Mouse (Mus musculus) liver, embryonic 14.5 days (tissue): ENCODE results near the gene Gpatch3. TPM values are rescaled to one million over a fixed set of nuclear protein-coding genes. Genes with fewer than 3 reads are reported as not detected.

Experiments
- ATAC-seq: fragments of 200-750 bp; cut with Nextera tagmentation; 2 replicates; pipeline ENCODE4 v1.8.0; 2017; ENCODE audit warnings: moderate number of reproducible peaks, mild to moderate bottlenecking, moderate library complexity; ENCODE audit not compliant: insufficient read depth
- DNase-seq, 3 experiments: peaks; one replicate each; pipeline ENCODE4 v3.0.0-alpha.2; 2012 to 2013; ENCODE audit warnings: low read depth in 3 of 3, low spot score in 3 of 3
- H3K27ac ChIP-seq: fragments of 300-500 bp; sonication (generic); 2 replicates; pipeline ENCODE4 v1.5.1; 2014; ENCODE audit warnings: moderate library complexity, mild to moderate bottlenecking, control low read depth, inconsistent platforms
- H3K27me3 ChIP-seq: fragments of 300-500 bp; sonication (generic); 2 replicates; pipeline ENCODE4 v1.6.1; 2014; ENCODE audit warnings: mild to moderate bottlenecking, low read length, moderate library complexity; ENCODE audit not compliant: control insufficient read depth, insufficient read depth
- H3K36me3 ChIP-seq: fragments of 300-500 bp; sonication (generic); replicated peaks from 2 replicates; pipeline ENCODE4 v1.6.1; 2014; ENCODE audit warnings: low read depth; ENCODE audit not compliant: control insufficient read depth, insufficient read depth
- H3K4me1 ChIP-seq, 2 experiments: fragments of 200-500 bp in 1 of 2; fragments of 300-500 bp in 1 of 2; sonication (generic) in 1 of 2; replicated peaks; 2 replicates each; pipeline ENCODE4 v1.6.1; 2012 to 2014; ENCODE audit warnings: antibody characterized with exemption in 1 of 2, inconsistent platforms in 1 of 2, low read length in 1 of 2; ENCODE audit not compliant: control insufficient read depth in 2 of 2, insufficient read depth in 2 of 2
- H3K4me2 ChIP-seq: fragments of 300-500 bp; sonication (generic); 2 replicates; pipeline ENCODE4 v1.6.1; 2014; ENCODE audit warnings: low read depth, mild to moderate bottlenecking, control low read depth, moderate library complexity
- H3K4me3 ChIP-seq, 2 experiments: fragments of 200-500 bp in 1 of 2; fragments of 300-500 bp in 1 of 2; sonication (generic) in 1 of 2; 2 replicates each; pipeline ENCODE4 v1.5.1; 2012 to 2014; ENCODE audit warnings: low read depth in 2 of 2, low read length in 2 of 2, mild to moderate bottlenecking in 2 of 2, control low read depth in 1 of 2, inconsistent platforms in 1 of 2, moderate library complexity in 1 of 2; ENCODE audit not compliant: insufficient read depth in 1 of 2
- H3K9ac ChIP-seq: fragments of 300-500 bp; sonication (generic); replicated peaks from 2 replicates; pipeline ENCODE4 v1.6.1; 2014; ENCODE audit warnings: mild to moderate bottlenecking, control low read depth, moderate library complexity
- H3K9me3 ChIP-seq: fragments of 300-500 bp; sonication (generic); 2 replicates; pipeline ENCODE4 v1.6.1; 2016; ENCODE audit warnings: low read length, mixed read lengths; ENCODE audit not compliant: control insufficient read depth
- CTCF ChIP-seq: IDR thresholded peaks from 2 replicates; pipeline ENCODE4 v1.5.1; 2016; ENCODE audit warnings: antibody characterized with exemption, low read depth, control low read depth
- EP300 ChIP-seq: IDR thresholded peaks from 2 replicates; pipeline ENCODE4 v1.6.1; 2016; ENCODE audit warnings: antibody characterized with exemption, low read depth
- WGBS: fragments of 180-500 bp; shearing (Covaris S2); extraction: QIAGEN DNeasy Blood & Tissue Kit; methylation state at CpG from one replicate; pipeline ENCODE4 v1.1.7; 2014; ENCODE audit not compliant: insufficient replicate concordance; 5-methylcytosine and 5-hydroxymethylcytosine counted together
- microRNA-seq: library from miRNA; unstranded; fragments of <30 nt; microRNA quantifications from one replicate; pipeline ENCODE4, GENCODE M21; 2016
- polyA plus RNA-seq, 2 experiments: library from polyadenylated mRNA; depleted of rRNA in 1 of 2; stranded (reverse) in 1 of 2; unstranded in 1 of 2; fragments of >200 nt; fragmentation: Nextera tagmentation in 1 of 2; extraction: Ambion mirVana in 1 of 2; gene quantifications; 2 replicates each; pipeline versions ENCODE4 v1.2.1 to v1.2.3; 2012 to 2014

Gene Gpatch3
- polyA plus RNA-seq, 2 experiments = 3.1 TPM

DNA sequence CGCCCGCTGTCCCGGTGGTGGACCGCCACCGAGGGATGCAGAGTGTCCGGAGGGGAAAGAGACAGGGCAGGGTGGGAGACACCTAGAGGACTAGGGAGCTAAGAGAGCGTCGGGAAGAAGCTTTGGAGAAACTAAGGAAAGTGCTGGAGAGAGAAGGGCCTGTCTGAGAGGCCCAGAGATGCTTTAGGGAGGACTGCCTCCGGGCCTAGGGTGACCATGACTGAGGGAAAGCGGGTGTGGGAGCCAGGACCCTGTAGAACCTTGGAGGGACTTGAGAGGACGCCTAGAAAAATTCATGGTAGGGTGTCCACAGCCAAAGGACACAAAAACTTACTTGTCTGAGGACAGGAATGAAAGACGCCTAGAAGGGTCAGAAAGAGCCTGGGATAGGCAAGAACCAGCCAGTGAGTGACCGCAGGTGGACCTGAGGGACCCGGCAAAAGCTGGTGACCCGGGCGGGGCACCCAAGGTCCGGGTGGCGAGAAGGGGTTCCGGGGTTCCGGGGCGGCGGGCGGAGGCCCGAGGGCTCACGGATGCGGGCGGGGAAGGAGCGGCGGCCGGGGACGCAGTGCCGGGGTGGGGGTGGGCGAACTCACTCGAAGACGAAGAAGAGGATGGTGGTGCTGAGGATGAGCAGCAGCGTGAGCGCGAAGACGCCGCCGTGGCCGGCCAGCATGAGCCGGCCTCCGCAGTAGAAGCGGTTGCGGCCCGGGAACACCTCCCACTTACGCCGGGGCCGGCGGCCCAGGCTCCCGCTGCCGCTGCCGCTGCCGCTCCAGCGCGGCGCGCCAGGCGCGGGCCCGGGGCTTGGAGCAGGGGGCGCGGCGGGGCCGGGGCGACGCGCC lies 58.2 kb downstream of the Gpatch3 start:
- peak overlapping the region; percentile 95 for H3K4me2 ChIP-seq
- no peak overlapping the region for H3K27ac ChIP-seq
- DNase-seq = no peak
- no peaks in the 10 kb centered on the region for H3K27me3 ChIP-seq
- peak overlapping the region; percentile 79 for H3K9ac ChIP-seq
- TF ChIP-seq CTCF (no peak), EP300 (no peak)
- H3K4me1 ChIP-seq = peaks cover 7 to 16% of the 10 kb centered on the region in 2 experiments
- peak overlapping the region; percentile 69 to 87 for H3K4me3 ChIP-seq
- WGBS = 3% methylated on average over 60 of the region's 69 CpGs
- ATAC-seq = peak; percentile 76
- no peaks in the 10 kb centered on the region for H3K9me3 ChIP-seq
- no peaks in the 10 kb centered on the region for H3K36me3 ChIP-seq

DNA sequence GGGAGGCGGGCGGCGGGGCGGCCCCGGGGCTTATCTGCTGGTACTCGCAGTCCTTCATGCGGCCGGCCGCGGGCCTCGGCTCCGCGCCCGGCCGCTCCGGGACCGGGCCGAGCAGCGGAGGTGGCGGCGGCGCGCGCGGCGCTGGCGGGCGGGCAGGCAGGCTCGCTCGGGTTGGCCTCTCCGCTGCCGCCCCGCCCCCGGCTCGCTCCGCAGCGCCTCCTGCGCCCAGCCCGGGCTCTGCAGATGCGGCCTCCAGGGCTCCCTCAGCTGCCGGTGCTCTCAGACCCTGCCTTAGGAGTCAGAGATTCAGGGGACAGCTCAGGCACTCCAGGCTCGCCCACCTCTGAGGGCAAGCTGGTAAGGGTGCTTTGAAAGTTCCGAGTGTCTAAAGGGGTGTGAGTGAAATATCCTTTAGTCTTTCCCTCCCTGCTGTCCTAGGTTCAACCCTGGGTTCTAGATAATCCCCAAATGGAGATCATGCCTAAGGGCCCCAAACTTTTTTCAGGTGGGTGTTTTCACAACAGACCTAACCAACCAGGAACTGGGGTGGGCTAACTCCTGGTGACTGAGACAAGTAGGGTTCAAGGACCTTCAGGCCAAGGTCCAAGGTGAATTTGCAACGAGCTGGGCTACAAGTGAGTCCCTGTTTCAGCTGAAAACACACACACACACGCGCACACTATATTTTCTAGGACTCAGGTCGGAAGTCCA lies 58.9 kb downstream of the Gpatch3 start:
- H3K4me1 ChIP-seq = peaks cover 7 to 16% of the 10 kb centered on the region in 2 experiments
- H3K4me3 ChIP-seq = peak overlapping the region; percentile 69 to 87
- no peak overlapping the region for H3K27ac ChIP-seq
- TF ChIP-seq EP300 (no peak), CTCF (peak; percentile 79)
- 9% methylated on average over 36 of the region's 47 CpGs for WGBS
- H3K9ac ChIP-seq = peak overlapping the region; percentile 79
- H3K36me3 ChIP-seq = no peaks in the 10 kb centered on the region
- no peaks in the 10 kb centered on the region for H3K9me3 ChIP-seq
- ATAC-seq = peak; percentile 82
- DNase-seq = peak; percentile 49 to 62 (median 55)
- H3K27me3 ChIP-seq = no peaks in the 10 kb centered on the region
- H3K4me2 ChIP-seq = peak overlapping the region; percentile 95

Small RNA genes within 50 kb of the gene (microRNA-seq; reads per million reads assigned to microRNA genes)
- gene Gm23158 = not detected

Other genes starting within 250 kb of the Gpatch3 start
- 6.4 and 7.0 TPM in 2 replicates for gene Wdtc1, start 221.3 kb upstream of the Gpatch3 start, polyA plus RNA-seq (2012; rRNA removed)
- 7.3 and 9.1 TPM in 2 replicates for gene Wdtc1, start 221.3 kb upstream of the Gpatch3 start, polyA plus RNA-seq (2014; fragmentation: Nextera tagmentation; extraction: Ambion mirVana)
- 6.7 and 7.6 TPM in 2 replicates for gene Slc9a1, start 205.0 kb upstream of the Gpatch3 start, polyA plus RNA-seq (2012; rRNA removed)
- 2.1 and 2.3 TPM in 2 replicates for gene Slc9a1, start 205.0 kb upstream of the Gpatch3 start, polyA plus RNA-seq (2014; fragmentation: Nextera tagmentation; extraction: Ambion mirVana)
- 0.02 and 0.05 TPM in 2 replicates for gene Tent5b, start 94.6 kb upstream of the Gpatch3 start, polyA plus RNA-seq (2012; rRNA removed)
- not detected in 2 replicates for gene Tent5b, start 94.6 kb upstream of the Gpatch3 start, polyA plus RNA-seq (2014; fragmentation: Nextera tagmentation; extraction: Ambion mirVana)
- 0.04 TPM in 1 of 2 replicates, not detected in the other for gene Trnp1, start 76.2 kb upstream of the Gpatch3 start, polyA plus RNA-seq (2012; rRNA removed)
- not detected in 2 replicates for gene Trnp1, start 76.2 kb upstream of the Gpatch3 start, polyA plus RNA-seq (2014; fragmentation: Nextera tagmentation; extraction: Ambion mirVana)
- gene Kdf1, start 55.8 kb upstream of the Gpatch3 start, polyA plus RNA-seq (2012; rRNA removed) = 0.18 and 0.43 TPM in 2 replicates
- 0.48 and 0.53 TPM in 2 replicates for gene Kdf1, start 55.8 kb upstream of the Gpatch3 start, polyA plus RNA-seq (2014; fragmentation: Nextera tagmentation; extraction: Ambion mirVana)
- gene Nudc, start 28.7 kb upstream of the Gpatch3 start, polyA plus RNA-seq (2012; rRNA removed) = 64.5 and 124 TPM in 2 replicates
- gene Nudc, start 28.7 kb upstream of the Gpatch3 start, polyA plus RNA-seq (2014; fragmentation: Nextera tagmentation; extraction: Ambion mirVana) = 88.2 and 101 TPM in 2 replicates
- 0.38 and 0.48 TPM in 2 replicates for gene Nr0b2, start 21.4 kb upstream of the Gpatch3 start, polyA plus RNA-seq (2012; rRNA removed)
- 0.77 and 0.85 TPM in 2 replicates for gene Nr0b2, start 21.4 kb upstream of the Gpatch3 start, polyA plus RNA-seq (2014; fragmentation: Nextera tagmentation; extraction: Ambion mirVana)
- 15.2 and 17.6 TPM in 2 replicates for gene Gpn2, start 9.6 kb downstream of the Gpatch3 start, polyA plus RNA-seq (2012; rRNA removed)
- gene Gpn2, start 9.6 kb downstream of the Gpatch3 start, polyA plus RNA-seq (2014; fragmentation: Nextera tagmentation; extraction: Ambion mirVana) = 10.0 and 10.3 TPM in 2 replicates
- gene Sfn, start 27.4 kb downstream of the Gpatch3 start, polyA plus RNA-seq (2012; rRNA removed) = 0.45 and 0.52 TPM in 2 replicates
- gene Sfn, start 27.4 kb downstream of the Gpatch3 start, polyA plus RNA-seq (2014; fragmentation: Nextera tagmentation; extraction: Ambion mirVana) = 0.10 and 0.35 TPM in 2 replicates
- 3.8 and 3.9 TPM in 2 replicates for gene Zdhhc18, start 75.4 kb downstream of the Gpatch3 start, polyA plus RNA-seq (2012; rRNA removed)
- gene Zdhhc18, start 75.4 kb downstream of the Gpatch3 start, polyA plus RNA-seq (2014; fragmentation: Nextera tagmentation; extraction: Ambion mirVana) = 0.58 and 0.90 TPM in 2 replicates
- 3.2 and 3.3 TPM in 2 replicates for gene Pigv, start 97.9 kb downstream of the Gpatch3 start, polyA plus RNA-seq (2012; rRNA removed)
- 3.1 and 4.0 TPM in 2 replicates for gene Pigv, start 97.9 kb downstream of the Gpatch3 start, polyA plus RNA-seq (2014; fragmentation: Nextera tagmentation; extraction: Ambion mirVana)
- gene Arid1a, start 182.0 kb downstream of the Gpatch3 start, polyA plus RNA-seq (2012; rRNA removed) = 11.9 and 12.0 TPM in 2 replicates
- gene Arid1a, start 182.0 kb downstream of the Gpatch3 start, polyA plus RNA-seq (2014; fragmentation: Nextera tagmentation; extraction: Ambion mirVana) = 7.4 and 7.8 TPM in 2 replicates